Mouse (Mus musculus) left cerebral cortex, postnatal 25 days (tissue): ENCODE results near the gene Fam168a. TPM values are rescaled to one million over a fixed set of nuclear protein-coding genes. Genes with fewer than 3 reads are reported as not detected.

Experiments
- DNase-seq, 2 experiments: peaks; one replicate each; pipeline ENCODE4 v3.0.0; 2022; ENCODE audit warnings: low spot score in 2 of 2, mixed read lengths in 1 of 2
- intact Hi-C: fragments of 180-260 bp; cut with DNase I; formaldehyde crosslinking; loops from one replicate; pipeline ENCODE4 v1.15.1; 2025
- total RNA-seq, 2 experiments: library from RNA; stranded (reverse); gene quantifications; 2 replicates each; pipeline ENCODE4 v1.2.3; 2021

The Fam168a gene
- 100 to 1,000 TPM; 229 to 230 TPM for total RNA-seq

- DNase-seq, result peak; percentile 96 to 97
- intact Hi-C loops, result loop anchor here (5.0 kb wide), 1 partner anchor 111 kb away; no protein-coding TSS in a partner anchor
These were observed at the start of gene Fam168a for GRCm38 (mm10) chr7:100706143-100706841. TSS of gene Fam168a (plus strand) at chr7:100706635.

- intact Hi-C loops, result no loop called here
- DNase-seq, result peak in 1 of 2 experiments; percentile 57
These were observed 49.7 kb upstream of the Fam168a start for GRCm38 (mm10) chr7:100656739-100657138.

- intact Hi-C loops, result no loop called here
- DNase-seq, result no peak
These were observed 48.3 kb upstream of the Fam168a start for GRCm38 (mm10) chr7:100658093-100658578.

GRCm38 (mm10) chr7:100661264-100661663 is 45.2 kb upstream of the Fam168a start:
- intact Hi-C loops, result no loop called here

GRCm38 (mm10) chr7:100662231-100662630 is 44.2 kb upstream of the Fam168a start, which contains the start of gene Plekhb1:
TSS of gene Plekhb1 (minus strand) at chr7:100662414.
- intact Hi-C loops, result no loop called here

More at GRCm38 (mm10) chr7:100661264-100661663, 45.2 kb upstream of the Fam168a start:
- DNase-seq, result no peak

GRCm38 (mm10) chr7:100663190-100663589 is 43.2 kb upstream of the Fam168a start:
- peak; percentile 84 to 92 for DNase-seq
- intact Hi-C loops, result loop anchor here (1.0 kb wide), 1 partner anchor 18 kb away; no protein-coding TSS in a partner anchor

More at GRCm38 (mm10) chr7:100662231-100662630, 44.2 kb upstream of the Fam168a start, which contains the start of gene Plekhb1:
- no peak for DNase-seq

GRCm38 (mm10) chr7:100663729-100664304 is 42.6 kb upstream of the Fam168a start:
- intact Hi-C loops, result loop anchor here (1.0 kb wide), 1 partner anchor 19 kb away; no protein-coding TSS in a partner anchor
- DNase-seq, result peak in 1 of 2 experiments; percentile 51

GRCm38 (mm10) chr7:100670646-100671045 is 35.8 kb upstream of the Fam168a start:
- DNase-seq, result peak in 1 of 2 experiments; percentile 95
- intact Hi-C loops, result loop anchor here (2.0 kb wide), 1 partner anchor 70 kb away; no protein-coding TSS in a partner anchor

GRCm38 (mm10) chr7:100673452-100673851 is 33.0 kb upstream of the Fam168a start:
- intact Hi-C loops, result no loop called here
- no peak for DNase-seq

- intact Hi-C loops, result no loop called here
- no peak for DNase-seq
These were observed 31.5 kb upstream of the Fam168a start for GRCm38 (mm10) chr7:100674941-100675340.

- intact Hi-C loops, result no loop called here
- no peak for DNase-seq
These were observed 28.4 kb upstream of the Fam168a start for GRCm38 (mm10) chr7:100678052-100678451.

GRCm38 (mm10) chr7:100678948-100679880 is 27.2 kb upstream of the Fam168a start:
- DNase-seq, result no peak
- intact Hi-C loops, result no loop called here

- peak; percentile 13 to 63 for DNase-seq
- intact Hi-C loops, result no loop called here
These were observed 25.3 kb upstream of the Fam168a start for GRCm38 (mm10) chr7:100681132-100681531.

- DNase-seq, result no peak
- intact Hi-C loops, result no loop called here
These were observed 23.2 kb upstream of the Fam168a start for GRCm38 (mm10) chr7:100683241-100683640.

GRCm38 (mm10) chr7:100684081-100684480 is 22.4 kb upstream of the Fam168a start:
- no peak for DNase-seq
- intact Hi-C loops, result loop anchor here (2.0 kb wide), 2 partner anchors 39 to 163 kb away; no protein-coding TSS in a partner anchor

GRCm38 (mm10) chr7:100684538-100684937 is 21.9 kb upstream of the Fam168a start:
- intact Hi-C loops, result loop anchor here (2.0 kb wide), 2 partner anchors 40 to 164 kb away; no protein-coding TSS in a partner anchor
- peak; percentile 72 to 73 for DNase-seq

- peak; percentile 64 to 70 for DNase-seq
- intact Hi-C loops, result loop anchor here (2.0 to 5.0 kb wide), 4 partner anchors 41 to 165 kb away; no protein-coding TSS in a partner anchor
These were observed 21.1 kb upstream of the Fam168a start for GRCm38 (mm10) chr7:100685061-100686030.

GRCm38 (mm10) chr7:100688471-100688870 is 18.0 kb upstream of the Fam168a start:
- DNase-seq, result no peak
- intact Hi-C loops, result loop anchor here (5.0 kb wide), 2 partner anchors 109 to 129 kb away; no protein-coding TSS in a partner anchor
